Mouse (Mus musculus): ENCODE measurements around the gene H60b. TPM values are rescaled to one million over a fixed set of nuclear protein-coding genes. Genes with fewer than 3 reads are reported as not detected.
A peak's percentile ranks its signal among the peaks of the same experiment; 100 is the strongest.
"Not testable (repeated sequence)": the region's sequence is repeated elsewhere in the genome, so short reads cannot be mapped to it uniquely, and the experiment has no call there.

H60b gene
- polyA plus RNA-seq, 1 experiment from 2014 or later = 0.56 TPM

DNA sequence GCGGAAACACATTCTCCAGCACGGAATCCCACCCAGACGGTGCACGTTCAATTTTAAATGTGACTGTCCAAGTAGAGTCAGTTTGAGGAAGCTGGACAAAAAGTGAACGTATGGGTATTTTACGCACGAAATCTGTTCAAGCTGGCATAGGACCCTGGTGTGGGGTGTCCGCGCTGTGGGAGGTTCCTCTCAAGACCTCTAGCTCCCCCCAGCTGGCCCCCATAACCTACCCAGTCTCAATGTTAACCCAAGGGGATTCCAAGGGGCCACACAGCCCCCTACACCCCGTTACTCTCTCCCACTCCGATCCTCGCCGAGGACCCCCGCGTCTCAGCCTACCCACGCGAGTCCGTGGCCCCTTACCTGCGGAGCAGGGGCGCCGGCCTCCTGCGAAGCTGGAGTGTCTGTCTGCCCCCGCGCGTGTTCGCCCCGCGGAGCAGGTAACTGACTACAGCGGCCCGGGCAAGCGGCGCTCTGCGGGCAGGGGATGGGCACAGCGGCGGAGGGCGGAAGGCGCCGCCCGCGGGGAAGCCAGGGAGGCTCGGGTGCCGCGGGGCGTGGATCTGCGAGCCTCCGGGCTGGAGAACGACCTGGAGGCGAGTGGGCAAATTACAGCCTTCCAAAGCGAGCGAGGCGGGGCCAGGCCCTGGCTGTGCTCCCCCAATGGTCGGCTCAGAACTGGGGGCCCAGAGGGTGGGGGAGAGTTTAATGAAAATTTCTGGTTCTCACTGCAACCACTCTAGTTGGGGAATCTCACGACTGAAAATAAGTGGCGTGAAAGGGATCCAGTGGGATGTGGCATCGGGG is 7.1 kb upstream of the H60b start:
- H3K9ac ChIP-seq (ENCODE audit: low read length); H3K36me3 ChIP-seq (ENCODE audit: control insufficient read depth, insufficient read depth); H3K27ac ChIP-seq (ENCODE audit: low read length); ATAC-seq (replicated peaks; ENCODE audit: extremely low read depth, insufficient read depth, low FRiP score); H3K9me3 ChIP-seq (replicated peaks; ENCODE audit: control insufficient read depth, low read length): not testable (repeated sequence)
- Histone ChIP-seq H3K4me2 (ENCODE audit: low read depth, low read length) (peak overlapping the region; percentile 99), H3K4me1 (ENCODE audit: control insufficient read depth, insufficient read depth, low read length) (peaks cover 13% of the 10 kb centered on the region), H3K27me3 (ENCODE audit: control insufficient read depth, insufficient read depth, low read length) (peaks cover 30% of the 10 kb centered on the region), H3K4me3 (ENCODE audit: low read length) (peak overlapping the region; percentile 76)
- WGBS = 2% methylated on average over 54 of the region's 55 CpGs

DNA sequence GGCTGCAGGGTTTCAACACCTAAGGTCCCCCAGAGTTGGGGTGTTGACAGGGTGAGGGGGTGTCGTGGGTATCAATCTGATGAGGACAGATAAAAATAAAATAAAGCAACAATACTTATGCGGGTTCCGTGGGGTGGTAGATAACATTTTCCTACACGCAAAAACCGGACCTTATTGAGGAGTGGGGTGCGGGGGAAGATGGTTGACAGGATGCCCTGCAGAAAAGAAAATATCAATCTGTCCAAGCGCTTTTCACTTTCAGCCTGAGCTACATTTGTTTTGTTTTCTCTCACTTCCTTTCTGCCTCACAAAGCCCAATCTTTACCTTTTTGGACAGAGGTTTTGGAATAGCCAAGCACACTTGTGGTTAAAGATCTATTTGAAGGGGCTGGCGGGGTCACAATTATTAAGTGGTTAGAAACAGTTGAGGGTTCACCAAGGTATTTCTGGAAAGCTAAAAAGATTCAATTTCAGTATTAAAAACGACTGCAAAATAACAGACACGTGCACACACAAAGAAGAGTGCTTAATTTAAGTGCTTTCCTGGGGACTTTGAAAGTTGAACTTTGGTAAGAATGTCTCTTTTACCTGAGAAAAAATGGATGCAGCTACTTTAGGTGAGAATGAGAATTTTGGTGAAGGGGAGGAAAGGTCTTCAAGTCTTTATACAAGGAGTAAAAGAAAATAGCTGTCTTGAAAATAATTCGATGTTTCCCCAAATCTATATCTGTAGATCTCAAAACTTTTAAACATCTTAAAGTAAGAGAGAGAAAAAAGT is 6.3 kb upstream of the H60b start:
- H3K9me3 ChIP-seq (replicated peaks; ENCODE audit: control insufficient read depth, low read length); H3K27ac ChIP-seq (ENCODE audit: low read length); H3K4me3 ChIP-seq (ENCODE audit: low read length); H3K4me2 ChIP-seq (ENCODE audit: low read depth, low read length); H3K36me3 ChIP-seq (ENCODE audit: control insufficient read depth, insufficient read depth); H3K9ac ChIP-seq (ENCODE audit: low read length); ATAC-seq (replicated peaks; ENCODE audit: extremely low read depth, insufficient read depth, low FRiP score): not testable (repeated sequence)
- Histone ChIP-seq H3K27me3 (ENCODE audit: control insufficient read depth, insufficient read depth, low read length) (peaks cover 38% of the 10 kb centered on the region), H3K4me1 (ENCODE audit: control insufficient read depth, insufficient read depth, low read length) (peaks cover 13% of the 10 kb centered on the region)
- 8% methylated on average over 11 of the region's 11 CpGs for WGBS

DNA sequence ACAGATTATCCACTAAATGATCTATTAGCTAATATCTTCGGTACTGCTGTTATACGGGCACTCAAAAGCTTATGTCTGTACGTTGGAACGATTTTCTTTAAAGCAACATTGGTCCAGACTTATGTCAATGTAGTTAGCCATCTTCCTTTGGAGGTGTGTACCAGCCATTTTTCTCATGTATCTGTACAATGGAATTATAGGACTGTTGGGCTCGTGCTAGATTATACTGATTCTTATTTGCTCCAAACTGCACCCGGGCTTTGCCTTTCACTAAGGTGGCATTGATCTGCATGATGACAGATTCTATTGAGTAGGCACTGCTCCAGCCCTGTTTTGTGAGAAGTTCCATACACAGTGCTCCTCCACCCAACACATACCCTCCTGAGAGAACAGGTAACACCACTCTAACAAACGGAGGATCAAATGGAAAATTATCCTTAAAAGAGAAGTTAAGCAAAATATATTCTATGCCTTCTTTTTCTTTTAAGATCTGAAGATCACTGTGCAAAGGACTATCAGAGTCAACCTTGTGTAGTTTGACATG is 5.2 kb upstream of the H60b start:
- not testable (repeated sequence) for H3K4me2 ChIP-seq (ENCODE audit: low read depth, low read length); H3K9ac ChIP-seq (ENCODE audit: low read length); H3K36me3 ChIP-seq (ENCODE audit: control insufficient read depth, insufficient read depth); ATAC-seq (replicated peaks; ENCODE audit: extremely low read depth, insufficient read depth, low FRiP score); H3K4me3 ChIP-seq (ENCODE audit: low read length); H3K27ac ChIP-seq (ENCODE audit: low read length); H3K9me3 ChIP-seq (replicated peaks; ENCODE audit: control insufficient read depth, low read length)
- H3K27me3 ChIP-seq (ENCODE audit: control insufficient read depth, insufficient read depth, low read length) = peaks cover 40% of the 10 kb centered on the region
- WGBS = 8% methylated on average over 6 of the region's 7 CpGs
- peaks cover 13% of the 10 kb centered on the region for H3K4me1 ChIP-seq (ENCODE audit: control insufficient read depth, insufficient read depth, low read length)

DNA sequence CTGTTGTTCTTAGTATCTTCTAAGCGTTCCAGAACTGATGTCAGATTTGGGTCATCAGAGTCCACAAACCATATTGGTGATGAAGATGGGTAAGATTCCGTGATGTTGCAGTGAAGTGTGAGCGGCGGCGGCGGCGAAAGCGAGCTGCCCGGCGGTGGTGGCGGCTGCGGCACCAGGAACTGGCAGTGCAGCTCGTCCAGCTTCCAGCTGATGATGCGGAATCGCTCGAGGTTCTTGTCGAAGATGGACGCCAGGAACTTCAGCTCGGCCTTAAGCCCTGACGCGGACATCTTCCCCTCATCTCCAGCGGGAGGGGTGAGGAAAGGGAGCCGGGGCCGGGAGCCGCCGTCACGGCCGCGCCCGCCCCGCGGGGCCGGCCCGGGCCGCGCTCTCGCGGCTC is 4.3 kb upstream of the H60b start:
- not testable (repeated sequence) for H3K9ac ChIP-seq (ENCODE audit: low read length); H3K36me3 ChIP-seq (ENCODE audit: control insufficient read depth, insufficient read depth); H3K9me3 ChIP-seq (replicated peaks; ENCODE audit: control insufficient read depth, low read length); ATAC-seq (replicated peaks; ENCODE audit: extremely low read depth, insufficient read depth, low FRiP score); H3K27ac ChIP-seq (ENCODE audit: low read length)
- Histone ChIP-seq H3K4me2 (ENCODE audit: low read depth, low read length) (peak overlapping the region; percentile 62), H3K27me3 (ENCODE audit: control insufficient read depth, insufficient read depth, low read length) (peaks cover 43% of the 10 kb centered on the region), H3K4me1 (ENCODE audit: control insufficient read depth, insufficient read depth, low read length) (peaks cover 15% of the 10 kb centered on the region), H3K4me3 (ENCODE audit: low read length) (peak overlapping the region; percentile 40)
- under 1% methylated on average over 38 of the region's 38 CpGs for WGBS

DNA sequence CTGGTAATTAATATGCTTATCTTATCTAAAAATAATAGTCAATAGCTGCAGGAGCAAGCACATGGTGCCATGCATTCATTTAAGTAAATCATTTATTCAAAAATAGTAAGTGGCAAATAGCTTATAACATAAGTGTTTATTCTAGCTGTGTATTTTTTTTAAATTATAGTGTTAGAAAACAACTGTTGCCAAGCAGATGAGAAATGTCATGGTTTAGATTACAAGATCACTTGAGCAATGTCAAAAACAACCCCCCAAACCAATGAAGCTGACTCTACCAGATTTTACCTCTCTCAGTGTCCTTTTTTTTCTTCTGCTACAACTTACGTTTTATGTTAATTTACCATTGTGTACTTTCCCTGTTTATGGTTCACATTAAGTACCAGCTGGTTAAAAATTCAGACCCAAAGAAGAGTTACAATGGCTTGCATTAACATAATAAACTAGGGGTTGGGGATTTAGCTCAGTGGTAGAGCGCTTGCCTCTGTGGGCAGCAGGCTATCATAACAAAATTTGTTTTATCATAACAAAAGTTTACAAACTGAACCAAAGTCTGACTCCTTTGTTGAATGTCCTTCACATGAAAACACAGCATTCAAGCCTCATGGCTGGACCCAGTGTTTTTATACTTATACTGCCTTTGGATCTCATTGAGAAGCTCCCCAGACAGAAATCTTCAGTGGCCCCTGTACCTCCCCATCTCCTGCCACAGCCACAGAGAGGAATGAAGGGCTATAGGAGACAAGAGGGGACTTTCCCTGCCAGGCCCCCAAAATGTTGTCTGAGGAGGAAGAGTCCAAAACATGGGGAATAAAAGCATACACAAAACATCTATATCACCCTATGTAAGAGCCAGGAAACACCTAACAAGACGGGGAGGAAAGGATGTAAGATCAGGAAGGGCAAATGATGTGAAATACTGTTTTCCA is 3.3 kb upstream of the H60b start:
- Histone ChIP-seq H3K27me3 (ENCODE audit: control insufficient read depth, insufficient read depth, low read length) (peaks cover 47% of the 10 kb centered on the region), H3K4me2 (ENCODE audit: low read depth, low read length) (no peak overlapping the region)
- 23% methylated on average over 3 of the region's 3 CpGs for WGBS

DNA sequence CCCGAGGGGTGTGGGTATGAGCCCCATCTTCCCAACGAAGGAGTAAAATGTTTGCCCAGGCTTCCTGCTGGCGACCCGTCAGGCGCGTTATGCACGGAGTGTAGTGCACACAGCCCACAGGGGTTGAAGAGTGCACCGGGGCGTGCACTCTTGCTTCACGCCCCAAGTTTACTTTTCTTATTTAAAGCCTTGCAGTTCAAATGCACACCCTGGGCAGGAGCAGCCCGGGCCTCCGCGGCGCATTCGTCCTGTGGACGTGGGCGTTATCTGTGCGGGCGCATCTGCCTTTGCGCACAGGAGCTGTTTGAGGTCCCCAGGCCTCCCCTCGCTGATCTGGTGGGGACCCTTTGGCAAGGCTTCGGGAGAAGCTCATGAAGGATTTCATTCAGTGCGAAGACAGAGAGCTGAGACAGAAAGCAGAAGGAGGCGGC is 760 bp downstream of the H60b start:
- under 1% methylated on average over 24 of the region's 24 CpGs for WGBS
- Histone ChIP-seq H3K9ac (ENCODE audit: low read length) (no peak overlapping the region), H3K4me2 (ENCODE audit: low read depth, low read length) (peak overlapping the region; percentile 68), H3K4me3 (ENCODE audit: low read length) (peak overlapping the region; percentile 54), H3K27ac (ENCODE audit: low read length) (no peak overlapping the region), H3K9me3 (replicated peaks; ENCODE audit: control insufficient read depth, low read length) (no peaks in the 10 kb centered on the region), H3K27me3 (ENCODE audit: control insufficient read depth, insufficient read depth, low read length) (peaks cover 37% of the 10 kb centered on the region), H3K36me3 (ENCODE audit: control insufficient read depth, insufficient read depth) (no peaks in the 10 kb centered on the region), H3K4me1 (ENCODE audit: control insufficient read depth, insufficient read depth, low read length) (0 out of 2 replicates have a peak, but pooled peaks cover 4% of the 10 kb centered on the region)
- ATAC-seq (replicated peaks; ENCODE audit: extremely low read depth, insufficient read depth, low FRiP score) = no peak

More for the DNA sequence above, 3.3 kb upstream of the H60b start:
- Histone ChIP-seq H3K36me3 (ENCODE audit: control insufficient read depth, insufficient read depth) (no peaks in the 10 kb centered on the region), H3K4me1 (ENCODE audit: control insufficient read depth, insufficient read depth, low read length) (peaks cover 11% of the 10 kb centered on the region), H3K4me3 (ENCODE audit: low read length) (no peak overlapping the region), H3K9me3 (replicated peaks; ENCODE audit: control insufficient read depth, low read length) (no peaks in the 10 kb centered on the region), H3K9ac (ENCODE audit: low read length) (no peak overlapping the region), H3K27ac (ENCODE audit: low read length) (no peak overlapping the region)
- ATAC-seq (replicated peaks; ENCODE audit: extremely low read depth, insufficient read depth, low FRiP score) = no peak

DNA sequence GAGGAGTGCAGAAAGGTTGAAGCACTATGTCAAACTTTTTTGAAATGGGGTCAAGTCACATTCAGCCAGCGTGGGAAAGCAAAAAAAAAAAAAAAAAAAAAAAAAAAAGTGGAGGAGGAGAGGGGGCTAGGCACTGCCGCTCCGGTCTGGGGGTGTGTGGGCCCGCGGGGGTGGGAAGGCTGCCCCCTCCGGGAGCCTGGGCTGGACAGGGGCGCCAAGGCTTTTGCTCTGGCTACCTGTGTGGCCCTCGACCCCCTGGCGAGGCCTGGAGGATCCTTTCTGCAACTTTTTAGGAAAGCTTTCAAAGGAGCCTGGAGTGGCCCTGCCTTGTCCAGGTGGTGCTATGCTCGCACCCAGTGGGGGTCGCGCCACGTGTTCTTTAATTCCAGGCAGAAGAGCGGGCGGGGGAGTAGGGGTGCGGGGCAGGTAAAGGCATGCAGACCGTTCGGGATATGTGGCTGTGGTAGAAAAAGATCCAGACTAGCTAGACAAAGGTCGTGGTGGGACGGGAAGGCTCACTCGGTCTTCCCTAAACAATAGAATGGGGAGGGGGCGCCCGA is 1.3 kb downstream of the H60b start:
- Histone ChIP-seq H3K4me1 (ENCODE audit: control insufficient read depth, insufficient read depth, low read length) (0 out of 2 replicates have a peak, but pooled peaks cover 2% of the 10 kb centered on the region), H3K4me2 (ENCODE audit: low read depth, low read length) (no peak overlapping the region), H3K27me3 (ENCODE audit: control insufficient read depth, insufficient read depth, low read length) (peaks cover 37% of the 10 kb centered on the region), H3K36me3 (ENCODE audit: control insufficient read depth, insufficient read depth) (no peaks in the 10 kb centered on the region), H3K4me3 (ENCODE audit: low read length) (no peak overlapping the region), H3K27ac (ENCODE audit: low read length) (no peak overlapping the region), H3K9me3 (replicated peaks; ENCODE audit: control insufficient read depth, low read length) (no peaks in the 10 kb centered on the region), H3K9ac (ENCODE audit: low read length) (no peak overlapping the region)
- WGBS = 9% methylated on average over 23 of the region's 23 CpGs
- no peak for ATAC-seq (replicated peaks; ENCODE audit: extremely low read depth, insufficient read depth, low FRiP score)

DNA sequence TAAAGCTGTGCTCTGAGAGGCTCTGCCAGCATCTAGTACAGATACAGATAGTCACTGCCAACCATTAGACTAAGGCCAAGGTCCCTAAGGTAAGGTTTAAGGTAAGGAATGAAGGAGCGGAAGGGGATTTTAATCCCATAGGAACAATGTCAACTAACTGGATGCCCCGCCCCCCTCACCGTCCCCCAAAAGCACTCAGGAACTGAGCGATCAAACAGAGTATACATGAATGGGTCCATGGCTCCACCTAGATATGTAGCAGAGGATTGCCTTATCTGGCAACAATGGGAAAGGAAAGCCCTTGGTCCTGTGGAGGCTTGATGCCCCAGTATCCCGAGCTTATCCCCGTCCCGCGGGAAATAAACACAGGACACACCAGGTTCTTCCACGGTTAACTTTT is 4.9 kb downstream of the H60b start:
- H3K27ac ChIP-seq (ENCODE audit: low read length); H3K9ac ChIP-seq (ENCODE audit: low read length); H3K9me3 ChIP-seq (replicated peaks; ENCODE audit: control insufficient read depth, low read length); ATAC-seq (replicated peaks; ENCODE audit: extremely low read depth, insufficient read depth, low FRiP score); H3K4me1 ChIP-seq (ENCODE audit: control insufficient read depth, insufficient read depth, low read length); H3K36me3 ChIP-seq (ENCODE audit: control insufficient read depth, insufficient read depth): not testable (repeated sequence)
- H3K27me3 ChIP-seq (ENCODE audit: control insufficient read depth, insufficient read depth, low read length) = peaks cover 14% of the 10 kb centered on the region
- WGBS = 9% methylated on average over 9 of the region's 9 CpGs
- peak overlapping the region; percentile 48 for H3K4me2 ChIP-seq (ENCODE audit: low read depth, low read length)
- peak overlapping the region; percentile 12; the same call in 1 of the 2 replicates for H3K4me3 ChIP-seq (ENCODE audit: low read length)

Measured in heart, embryonic 16.5 days (tissue).